Mouse (Mus musculus): Measurements from ENCODE around the gene Ddx47. TPM values are rescaled to one million over a fixed set of nuclear protein-coding genes. Genes with fewer than 3 reads are reported as not detected.
A peak's percentile ranks its signal among the peaks of the same experiment; 100 is the strongest.

Gene Ddx47
- total RNA-seq (2012; rRNA removed) (84.1 and 102 TPM in 2 replicates), polyA plus RNA-seq (2012; ENCODE audit: insufficient read depth in 1 of 2, insufficient read length in 2 of 2, low read depth in 1 of 2, low replicate concordance in 2 of 2, missing spikeins in 1 of 2) (100 to 1,000 TPM in 1 of 2 experiments, not detected in 1; 117 TPM)

DNA sequence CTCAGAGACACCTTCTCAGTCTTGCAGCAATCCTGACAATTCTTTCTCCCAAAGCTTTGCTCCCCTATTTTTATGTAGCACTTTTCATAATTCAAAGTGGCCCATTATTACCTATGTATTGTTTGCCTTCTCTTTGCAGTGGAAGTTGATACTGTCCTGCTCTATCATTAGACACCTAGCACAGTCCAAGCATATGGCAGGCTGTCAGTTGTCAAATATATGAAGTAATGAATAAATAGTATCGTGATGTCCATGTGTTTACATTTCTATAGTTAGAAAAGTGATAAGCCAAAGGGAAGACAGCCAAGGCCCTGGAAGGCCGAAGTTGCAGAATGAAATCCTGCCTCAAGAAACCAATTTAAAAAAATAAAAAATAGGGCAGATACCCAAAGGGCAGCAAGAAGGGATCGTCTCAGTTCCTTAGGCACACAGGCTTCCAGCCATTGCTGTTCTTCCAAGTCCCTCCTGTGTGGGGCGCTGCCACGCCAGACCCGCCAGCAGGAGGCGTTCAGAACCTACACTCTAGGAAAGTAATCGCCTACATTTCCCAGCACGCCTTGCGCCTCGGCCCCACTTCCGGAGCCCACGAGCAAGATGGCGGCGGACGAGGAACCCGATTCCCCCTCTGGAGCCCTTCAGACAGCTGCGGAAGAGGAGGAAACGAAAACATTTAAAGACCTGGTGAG lies at the start of gene Ddx47:
Gene Ddx47 (plus strand): TSS at position 565 of the 686 bp plus-strand sequence.
- no peaks in the 10 kb centered on the region for H3K27me3 ChIP-seq (ENCODE audit: control insufficient read depth in 1 of 2, insufficient read depth in 2 of 2, low read length in 2 of 2)
- peak within 1 kb of the TSS; percentile 78 to 90 for H3K4me3 ChIP-seq (ENCODE audit: control insufficient read depth in 1 of 2, insufficient read depth in 1 of 2, low read depth in 2 of 2, low read length in 2 of 2)
- H3K9ac ChIP-seq (ENCODE audit: control insufficient read depth, low read depth, low read length, poor library complexity, severe bottlenecking), result peak within 1 kb of the TSS; percentile 88
- DNase-seq (ENCODE audit: low read depth, low spot score), result peak; percentile 97
- peaks cover 3 to 14% of the 10 kb centered on the region in 2 experiments; a peak in 3 of 4 replicates for H3K36me3 ChIP-seq (ENCODE audit: control insufficient read depth in 1 of 2, insufficient read depth in 2 of 2, low read length in 2 of 2)
- H3K4me1 ChIP-seq (ENCODE audit: control insufficient read depth in 1 of 2, insufficient read depth in 2 of 2, low read length in 2 of 2), result peaks cover 3 to 14% of the 10 kb centered on the region in 2 experiments; a peak in 3 of 4 replicates
- H3K9me3 ChIP-seq (replicated peaks; ENCODE audit: insufficient read depth, low read length), result no peaks in the 10 kb centered on the region
- peaks cover 12% of the 10 kb centered on the region for H3K79me2 ChIP-seq (ENCODE audit: control insufficient read depth, insufficient read depth, low read length, poor library complexity)
- peak within 1 kb of the TSS; percentile 45; the same call in 1 of the 2 replicates for H3K27ac ChIP-seq (ENCODE audit: control insufficient read depth, low read depth, low read length)
- TF ChIP-seq KAT2A (conservative IDR thresholded peaks at IDR 0.05; ENCODE audit: low read depth, low read length), result no peak; the same call in none of the 2 replicates
- no peak for TF ChIP-seq USF2 (IDR thresholded peaks at IDR 0.05; ENCODE audit: borderline replicate concordance in 1 of 2, insufficient read depth in 1 of 2, low read depth in 1 of 2, low read length in 2 of 2)
- TF ChIP-seq TCF12 (IDR thresholded peaks at IDR 0.05; ENCODE audit: low read depth, low read length), result peak; percentile 69
- TF ChIP-seq ZC3H11A (IDR thresholded peaks at IDR 0.05; ENCODE audit: low read depth, low read length), result no peak
- TF ChIP-seq UBTF (IDR thresholded peaks at IDR 0.05; ENCODE audit: borderline replicate concordance, insufficient read depth, low read depth, low read length), result no peak
- no peak for TF ChIP-seq USF1 (IDR thresholded peaks at IDR 0.05; ENCODE audit: low read depth, low read length)
- no peak; the same call in none of the 2 replicates for TF ChIP-seq MXI1 (IDR thresholded peaks at IDR 0.05; ENCODE audit: low read depth, low read length)
- no peak for TF ChIP-seq CHD2 (IDR thresholded peaks at IDR 0.05; ENCODE audit: low read length)
- TF ChIP-seq MAZ (IDR thresholded peaks at IDR 0.05; ENCODE audit: low read depth, low read length), result no peak
- TF ChIP-seq CHD1 (IDR thresholded peaks at IDR 0.05; ENCODE audit: low read depth, low read length), result no peak
- no peak for TF ChIP-seq MYC (IDR thresholded peaks at IDR 0.05; ENCODE audit: low read depth, low read length)
- TF ChIP-seq NRF1 (IDR thresholded peaks at IDR 0.05; ENCODE audit: insufficient read depth, low read depth, low read length, poor library complexity, severe bottlenecking), result no peak
- no peak for TF ChIP-seq RCOR1 (IDR thresholded peaks at IDR 0.05; ENCODE audit: low read depth, low read length)
- no peak for TF ChIP-seq POLR2AphosphoS2 (IDR thresholded peaks at IDR 0.05; ENCODE audit: low read length)
- TF ChIP-seq CTCF (IDR thresholded peaks at IDR 0.05 in 2 of 3, conservative IDR thresholded peaks at IDR 0.05 in 1 of 3; ENCODE audit: control insufficient read depth in 1 of 3, insufficient read depth in 1 of 3, low read depth in 2 of 3, low read length in 3 of 3, poor library complexity in 1 of 3, severe bottlenecking in 1 of 3), result peak; percentile 75 to 89 (median 89)
- TF ChIP-seq TBP (IDR thresholded peaks at IDR 0.05; ENCODE audit: low read depth, low read length), result peak; percentile 71; the same call in 1 of the 2 replicates
- no peak for TF ChIP-seq ZKSCAN1 (IDR thresholded peaks at IDR 0.05; ENCODE audit: low read depth, low read length)
- no peak for TF ChIP-seq MYB (IDR thresholded peaks at IDR 0.05; ENCODE audit: low read depth, low read length)
- no peak for TF ChIP-seq POLR2AphosphoS5 (IDR thresholded peaks at IDR 0.05; ENCODE audit: borderline replicate concordance, low read depth, low read length)
- TF ChIP-seq HCFC1 (IDR thresholded peaks at IDR 0.05; ENCODE audit: low read depth, low read length), result peak; percentile 96
- TF ChIP-seq JUND (IDR thresholded peaks at IDR 0.05; ENCODE audit: low read depth, low read length), result no peak
- TF ChIP-seq MEF2A (IDR thresholded peaks at IDR 0.05; ENCODE audit: extremely low read depth, insufficient replicate concordance, low read depth, low read length, poor library complexity, severe bottlenecking), result no peak
- peak; percentile 39 for TF ChIP-seq SMC3 (IDR thresholded peaks at IDR 0.05; ENCODE audit: low read depth, low read length)
- TF ChIP-seq SIN3A (IDR thresholded peaks at IDR 0.05; ENCODE audit: low read length), result peak; percentile 85; the same call in 1 of the 2 replicates
- TF ChIP-seq E2F4 (IDR thresholded peaks at IDR 0.05; ENCODE audit: borderline replicate concordance, low read depth, low read length), result no peak
- TF ChIP-seq GABPA (IDR thresholded peaks at IDR 0.05; ENCODE audit: low read depth, low read length), result no peak
- TF ChIP-seq ZNF384 (IDR thresholded peaks at IDR 0.05; ENCODE audit: low read depth, low read length), result peak; percentile 59
- peak; percentile 15 for TF ChIP-seq RAD21 (IDR thresholded peaks at IDR 0.05; ENCODE audit: low read depth, low read length)
- TF ChIP-seq EP300 (IDR thresholded peaks at IDR 0.05; ENCODE audit: low read depth in 1 of 2, low read length in 2 of 2), result no peak
- TF ChIP-seq BHLHE40 (IDR thresholded peaks at IDR 0.05; ENCODE audit: borderline replicate concordance, low read depth, low read length), result no peak
- TF ChIP-seq POLR2A (IDR thresholded peaks at IDR 0.05; ENCODE audit: control insufficient read depth in 1 of 2, insufficient read depth in 1 of 2, low read depth in 1 of 2, low read length in 2 of 2, poor library complexity in 1 of 2), result peak in 1 of 2 experiments; percentile 69; a peak in 1 of 4 replicates
- TF ChIP-seq ZMIZ1 (IDR thresholded peaks at IDR 0.05; ENCODE audit: low read depth, low read length), result no peak
- TF ChIP-seq NELFE (IDR thresholded peaks at IDR 0.05; ENCODE audit: low read depth, low read length), result no peak; the same call in none of the 2 replicates
- TF ChIP-seq GATA1 (IDR thresholded peaks at IDR 0.05; ENCODE audit: low read depth, low read length), result no peak
- no peak for TF ChIP-seq TAL1 (IDR thresholded peaks at IDR 0.05; ENCODE audit: low read length)
